Mouse (Mus musculus) CH12.LX (cell line): ENCODE results near the gene Btbd8. TPM values are rescaled to one million over a fixed set of nuclear protein-coding genes. Genes with fewer than 3 reads are reported as not detected.

ENCODE experiments used
- DNase-seq: peaks from one replicate; pipeline ENCODE4 v3.0.0-alpha.2; 2013; ENCODE audit errors: extremely low read depth
- H3K27ac ChIP-seq: 2 replicates; pipeline ENCODE4 v1.5.1; 2012; ENCODE audit warnings: low read depth, mild to moderate bottlenecking, control low read depth, moderate library complexity; ENCODE audit not compliant: insufficient read depth
- H3K27me3 ChIP-seq: replicated peaks from 2 replicates; pipeline ENCODE3; 2012; ENCODE audit warnings: inconsistent platforms
- H3K36me3 ChIP-seq, 2 experiments: replicated peaks in 1 of 2; 2 replicates each; pipeline versions ENCODE3 to v1.6.1; 2012; ENCODE audit warnings: inconsistent platforms in 1 of 2, low read length in 1 of 2, mild to moderate bottlenecking in 1 of 2, mixed read lengths in 1 of 2, moderate library complexity in 1 of 2; ENCODE audit not compliant: control insufficient read depth in 1 of 2, insufficient read depth in 1 of 2
- H3K4me1 ChIP-seq, 2 experiments: 2 replicates each; pipeline ENCODE4 v1.6.1; 2012; ENCODE audit warnings: inconsistent platforms in 1 of 2, moderate library complexity in 1 of 2; ENCODE audit not compliant: insufficient read depth in 2 of 2, control insufficient read depth in 1 of 2
- H3K4me2 ChIP-seq: 2 replicates; pipeline ENCODE4 v1.6.1; 2012; ENCODE audit warnings: low read depth, mild to moderate bottlenecking, control low read depth; ENCODE audit not compliant: poor library complexity, insufficient read depth, severe bottlenecking
- H3K4me3 ChIP-seq, 3 experiments: fragments of 150-350 bp in 1 of 3; sonication (generic) in 1 of 3; replicated peaks in 1 of 3; 2 replicates each; pipeline versions ENCODE3 to v1.5.1; 2011 to 2012; ENCODE audit warnings: low read depth in 2 of 3, low read length in 2 of 3, mild to moderate bottlenecking in 2 of 3, moderate library complexity in 2 of 3, control low read depth in 1 of 3, improper control_type of control experiment in 1 of 3, inconsistent platforms in 1 of 3, mixed read lengths in 1 of 3; ENCODE audit not compliant: poor library complexity in 1 of 3
- H3K79me2 ChIP-seq: replicated peaks from 2 replicates; pipeline ENCODE4 v1.6.1; 2012; ENCODE audit warnings: mild to moderate bottlenecking, moderate library complexity; ENCODE audit not compliant: control insufficient read depth, poor library complexity, insufficient read depth, severe bottlenecking; ENCODE audit errors: extremely low read depth
- H3K9ac ChIP-seq: 2 replicates; pipeline ENCODE4 v1.6.1; 2012; ENCODE audit warnings: low read depth, mild to moderate bottlenecking, control low read depth, moderate library complexity; ENCODE audit not compliant: insufficient read depth
- H3K9me3 ChIP-seq: replicated peaks from 2 replicates; pipeline ENCODE3; 2012; ENCODE audit warnings: low read length, inconsistent platforms, mixed read lengths
- BHLHE40 ChIP-seq: IDR thresholded peaks from 2 replicates; pipeline ENCODE4 v1.6.1; 2011; ENCODE audit warnings: mild to moderate bottlenecking, low read depth, low read length, improper control_type of control experiment
- CHD1 ChIP-seq: IDR thresholded peaks from 2 replicates; pipeline ENCODE4 v1.6.1; 2012; ENCODE audit warnings: low read depth, low read length, improper control_type of control experiment, inconsistent platforms
- CHD2 ChIP-seq: IDR thresholded peaks from 2 replicates; pipeline ENCODE4 v1.6.1; 2011; ENCODE audit warnings: low read length, improper control_type of control experiment
- CTCF ChIP-seq, 2 experiments: IDR thresholded peaks in 1 of 2; conservative IDR thresholded peaks in 1 of 2; 2 replicates each; pipeline ENCODE4 v1.5.1; 2011 to 2012; ENCODE audit warnings: low read depth in 2 of 2, low read length in 2 of 2, improper control_type of control experiment in 1 of 2, inconsistent platforms in 1 of 2, mild to moderate bottlenecking in 1 of 2, moderate library complexity in 1 of 2
- E2F4 ChIP-seq: IDR thresholded peaks from 2 replicates; pipeline ENCODE4 v1.6.1; 2011; ENCODE audit warnings: low read depth, low read length, improper control_type of control experiment; ENCODE audit not compliant: insufficient replicate concordance
- GABPA ChIP-seq: IDR thresholded peaks from 2 replicates; pipeline ENCODE4 v1.6.1; 2012; ENCODE audit warnings: low read depth, low read length, improper control_type of control experiment, inconsistent platforms; ENCODE audit not compliant: insufficient replicate concordance
- HCFC1 ChIP-seq: IDR thresholded peaks from 2 replicates; pipeline ENCODE4 v1.6.1; 2012; ENCODE audit warnings: low read depth, mild to moderate bottlenecking, inconsistent platforms, low read length, improper control_type of control experiment
- IRF4 ChIP-seq: IDR thresholded peaks from 2 replicates; pipeline ENCODE4 v1.6.1; 2014; ENCODE audit warnings: low read depth, mild to moderate bottlenecking, inconsistent platforms, low read length, improper control_type of control experiment
- JUN ChIP-seq: IDR thresholded peaks from 2 replicates; pipeline ENCODE4 v1.6.1; 2011; ENCODE audit warnings: low read depth, mild to moderate bottlenecking, low read length, improper control_type of control experiment, moderate library complexity; ENCODE audit not compliant: insufficient read depth
- JUND ChIP-seq: conservative IDR thresholded peaks from 2 replicates; pipeline ENCODE4 v1.6.1; 2011; ENCODE audit warnings: low read depth, low read length, improper control_type of control experiment
- MAFK ChIP-seq: IDR thresholded peaks from 2 replicates; pipeline ENCODE4 v1.6.1; 2011; ENCODE audit warnings: low read length, improper control_type of control experiment; ENCODE audit not compliant: insufficient replicate concordance
- MAX ChIP-seq: IDR thresholded peaks from 2 replicates; pipeline ENCODE4 v1.6.1; 2011; ENCODE audit warnings: low read length, improper control_type of control experiment
- MEF2A ChIP-seq: IDR thresholded peaks from 2 replicates; pipeline ENCODE4 v1.6.1; 2014; ENCODE audit warnings: low read depth, mild to moderate bottlenecking, inconsistent platforms, low read length, improper control_type of control experiment, borderline replicate concordance
- MYC ChIP-seq: IDR thresholded peaks from 2 replicates; pipeline ENCODE4 v1.6.1; 2011; ENCODE audit warnings: low read depth, mild to moderate bottlenecking, improper control_type of control experiment, low read length
- PAX5 ChIP-seq: IDR thresholded peaks from 2 replicates; pipeline ENCODE4 v1.6.1; 2012; ENCODE audit warnings: low read length, inconsistent platforms, mixed read lengths
- POLR2A ChIP-seq: IDR thresholded peaks from 2 replicates; pipeline ENCODE4 v1.6.1; 2011; ENCODE audit warnings: low read depth, mild to moderate bottlenecking, improper control_type of control experiment, low read length
- TBP ChIP-seq: conservative IDR thresholded peaks from 2 replicates; pipeline ENCODE4 v1.6.1; 2011; ENCODE audit warnings: low read depth, low read length, improper control_type of control experiment
- TCF12 ChIP-seq: IDR thresholded peaks from 2 replicates; pipeline ENCODE4 v1.6.1; 2014; ENCODE audit warnings: low read depth, mild to moderate bottlenecking, inconsistent platforms, low read length, improper control_type of control experiment
- UBTF ChIP-seq: IDR thresholded peaks from 2 replicates; pipeline ENCODE4 v1.6.1; 2012; ENCODE audit warnings: low read depth, mild to moderate bottlenecking, inconsistent platforms, low read length, improper control_type of control experiment, moderate library complexity
- USF1 ChIP-seq: IDR thresholded peaks from 2 replicates; pipeline ENCODE4 v1.6.1; 2014; ENCODE audit warnings: low read depth, mild to moderate bottlenecking, inconsistent platforms, low read length, improper control_type of control experiment
- USF2 ChIP-seq: conservative IDR thresholded peaks from 2 replicates; pipeline ENCODE4 v1.6.1; 2011; ENCODE audit warnings: low read depth, low read length, improper control_type of control experiment
- ZC3H11A ChIP-seq: IDR thresholded peaks from 2 replicates; pipeline ENCODE4 v1.6.1; 2012; ENCODE audit warnings: low read depth, mild to moderate bottlenecking, inconsistent platforms, low read length, improper control_type of control experiment
- ZKSCAN1 ChIP-seq: IDR thresholded peaks from 2 replicates; pipeline ENCODE4 v1.6.1; 2012; ENCODE audit warnings: low read depth, inconsistent platforms, low read length, improper control_type of control experiment, borderline replicate concordance
- dilution Hi-C: fragments of 300-500 bp; cut with MboI; formaldehyde crosslinking; loops from 2 replicates; pipeline ENCODE4 v1.14.3; 2020; ENCODE audit warnings: low sequenced_read_pairs; ENCODE audit not compliant: extremely low pct_unique_long_range_greater_than_20kb, extremely low pct_ligation_motif_present
- in situ Hi-C: fragments of 300-500 bp; cut with MboI; formaldehyde crosslinking; loops from 3 replicates; pipeline ENCODE4 v1.14.3; 2019; ENCODE audit warnings: low sequenced_read_pairs, low pct_ligation_motif_present, low pct_unique_long_range_greater_than_20kb, mixed read lengths
- polyA plus RNA-seq: library from polyadenylated mRNA; unstranded; fragments of >175 nt; gene quantifications from 2 replicates; pipeline ENCODE4 v1.2.1, GENCODE M21; 2012; ENCODE audit warnings: low read depth; ENCODE audit not compliant: insufficient read length
- total RNA-seq, 2 experiments: library from RNA; depleted of rRNA; stranded (reverse); fragments of 300-350 nt in 1 of 2; fragments of >200 nt in 1 of 2; gene quantifications; 2 replicates each; pipeline ENCODE4 v1.2.3; 2012 to 2014

Btbd8 gene
- total and polyA plus RNA-seq, 3 experiments = 5.1 to 5.9 (median 5.2) TPM

- no peak for DNase-seq
- peaks cover 0 to 11% of the 10 kb centered on the region in 2 experiments; a peak in 2 of 4 replicates for H3K4me1 ChIP-seq
- no peak overlapping the region for H3K4me2 ChIP-seq
- H3K36me3 ChIP-seq = peaks cover 5 to 17% of the 10 kb centered on the region in 2 experiments
- no peaks in the 10 kb centered on the region for H3K79me2 ChIP-seq
- H3K27me3 ChIP-seq = no peaks in the 10 kb centered on the region
- TF ChIP-seq TCF12 (no peak), CHD1 (no peak), UBTF (no peak), CHD2 (no peak), POLR2A (no peak), MYC (no peak), MEF2A (no peak), JUND (no peak), PAX5 (no peak), USF1 (no peak), IRF4 (no peak), TBP (no peak), CTCF (conservative IDR thresholded peaks at IDR 0.05 in 1 of 2, IDR thresholded peaks at IDR 0.05 in 1 of 2; ENCODE audit: low read depth in 2 of 2, low read length in 2 of 2) (no peak), MAX (no peak), MAFK (no peak), E2F4 (no peak), HCFC1 (no peak)
- no peaks in the 10 kb centered on the region for H3K9me3 ChIP-seq
- no peak overlapping the region for H3K4me3 ChIP-seq
- dilution Hi-C loops (no loop called here), in situ Hi-C loops (no loop called here)
- H3K27ac ChIP-seq = no peak overlapping the region
- no peak overlapping the region for H3K9ac ChIP-seq
Observed at GRCm38 (mm10) chr5:107470600-107471329, 33.0 kb downstream of the Btbd8 start.

- no peak overlapping the region for H3K27ac ChIP-seq
- no peak for TF ChIP-seq MYC
- no peak for TF ChIP-seq ZKSCAN1
- no peak for TF ChIP-seq MAX
- TF ChIP-seq USF2 = no peak
- TF ChIP-seq JUN = no peak
- no peak for TF ChIP-seq GABPA
- TF ChIP-seq ZC3H11A = no peak
- no peak for TF ChIP-seq IRF4
- no peak for TF ChIP-seq CTCF (conservative IDR thresholded peaks at IDR 0.05 in 1 of 2, IDR thresholded peaks at IDR 0.05 in 1 of 2; ENCODE audit: low read depth in 2 of 2, low read length in 2 of 2)
- no peak for TF ChIP-seq BHLHE40
- no peak overlapping the region for H3K9ac ChIP-seq
- H3K9me3 ChIP-seq = no peaks in the 10 kb centered on the region
- H3K4me3 ChIP-seq = no peak overlapping the region
- H3K36me3 ChIP-seq = peaks cover under 1 to 7% of the 10 kb centered on the region in 2 experiments
- no peak for DNase-seq
- dilution Hi-C loops = no loop called here
- in situ Hi-C loops = no loop called here
- no peaks in the 10 kb centered on the region for H3K4me1 ChIP-seq
- no peaks in the 10 kb centered on the region for H3K27me3 ChIP-seq
- no peaks in the 10 kb centered on the region for H3K79me2 ChIP-seq
- H3K4me2 ChIP-seq = no peak overlapping the region
Observed at GRCm38 (mm10) chr5:107480194-107480593, 42.4 kb downstream of the Btbd8 start.
